Mouse (Mus musculus) embryonic fibroblast, embryonic 13.5 days (primary cell): ENCODE measurements around the gene Ppfibp2.

Source experiments
- CTCF ChIP-seq: IDR thresholded peaks from 2 replicates; pipeline ENCODE4 v1.5.1; 2011; ENCODE audit warnings: mild to moderate bottlenecking, control low read depth, low read length, moderate library complexity, borderline replicate concordance; ENCODE audit not compliant: insufficient read depth
- POLR2A ChIP-seq: IDR thresholded peaks from 2 replicates; pipeline ENCODE4 v1.6.1; 2011; ENCODE audit warnings: low read depth, mild to moderate bottlenecking, control low read depth, low read length, moderate library complexity

GRCm38 (mm10) chr7:107744454-107744853 is 149.4 kb downstream of the Ppfibp2 start:
- no peak for TF ChIP-seq CTCF
- no peak for TF ChIP-seq POLR2A
